Mouse (Mus musculus): Measurements from ENCODE around the gene Tbc1d20. TPM values are rescaled to one million over a fixed set of nuclear protein-coding genes. Genes with fewer than 3 reads are reported as not detected.
"Not testable (repeated sequence)": the region's sequence is repeated elsewhere in the genome, so short reads cannot be mapped to it uniquely, and the experiment has no call there.

Tbc1d20 gene
- 10.6 and 27.9 TPM in 2 replicates for polyA plus RNA-seq (2011; ENCODE audit: insufficient read depth, insufficient read length, low replicate concordance, missing spikeins)

- no peaks in the 10 kb centered on the region; the same call in 1 of the 2 replicates for H3K4me1 ChIP-seq (ENCODE audit: control insufficient read depth, insufficient read depth, low read length)
Observed at GRCm38 (mm10) chr2:152293727-152294475, at the start of gene Tbc1d20. TSS of gene Tbc1d20 (plus strand) at chr2:152293828.

GRCm38 (mm10) chr2:152247213-152247612 is 46.4 kb upstream of the Tbc1d20 start:
- TF ChIP-seq POLR2A (IDR thresholded peaks at IDR 0.05; ENCODE audit: borderline replicate concordance, control insufficient read depth, low read depth, low read length) (no peak), CTCF (IDR thresholded peaks at IDR 0.05; ENCODE audit: control insufficient read depth, insufficient read depth, low read length) (no peak)
- WGBS = 92% methylated on average over 1 of the region's 1 CpGs
- no peaks in the 10 kb centered on the region for H3K4me1 ChIP-seq (ENCODE audit: control insufficient read depth, insufficient read depth, low read length)

More at GRCm38 (mm10) chr2:152293727-152294475, at the start of gene Tbc1d20:
- peak within 1 kb of the TSS; percentile 98 for H3K4me3 ChIP-seq (replicated peaks; ENCODE audit: control insufficient read depth, low read depth, low read length)
- under 1% methylated on average over 68 of the region's 70 CpGs for WGBS
- TF ChIP-seq POLR2A (IDR thresholded peaks at IDR 0.05; ENCODE audit: borderline replicate concordance, control insufficient read depth, low read depth, low read length) (peak; percentile 91; the same call in 1 of the 2 replicates), CTCF (IDR thresholded peaks at IDR 0.05; ENCODE audit: control insufficient read depth, insufficient read depth, low read length) (no peak)
- H3K27ac ChIP-seq (ENCODE audit: control insufficient read depth, insufficient read depth, low read depth, low read length, poor library complexity) = peak within 1 kb of the TSS; percentile 98

GRCm38 (mm10) chr2:152250511-152250910 is 43.1 kb upstream of the Tbc1d20 start:
- TF ChIP-seq POLR2A (IDR thresholded peaks at IDR 0.05; ENCODE audit: borderline replicate concordance, control insufficient read depth, low read depth, low read length) (no peak), CTCF (IDR thresholded peaks at IDR 0.05; ENCODE audit: control insufficient read depth, insufficient read depth, low read length) (no peak)
- WGBS = 81% methylated on average over 4 of the region's 4 CpGs
- no peak overlapping the region for H3K27ac ChIP-seq (ENCODE audit: control insufficient read depth, insufficient read depth, low read depth, low read length, poor library complexity)
- H3K4me3 ChIP-seq (replicated peaks; ENCODE audit: control insufficient read depth, low read depth, low read length) = no peak overlapping the region
- H3K4me1 ChIP-seq (ENCODE audit: control insufficient read depth, insufficient read depth, low read length) = no peaks in the 10 kb centered on the region

More at GRCm38 (mm10) chr2:152247213-152247612, 46.4 kb upstream of the Tbc1d20 start:
- H3K4me3 ChIP-seq (replicated peaks; ENCODE audit: control insufficient read depth, low read depth, low read length) = no peak overlapping the region
- no peak overlapping the region for H3K27ac ChIP-seq (ENCODE audit: control insufficient read depth, insufficient read depth, low read depth, low read length, poor library complexity)

GRCm38 (mm10) chr2:152259739-152260138 is 33.9 kb upstream of the Tbc1d20 start:
- 89% methylated on average over 1 of the region's 1 CpGs for WGBS
- H3K4me3 ChIP-seq (replicated peaks; ENCODE audit: control insufficient read depth, low read depth, low read length) = no peak overlapping the region
- no peak overlapping the region for H3K27ac ChIP-seq (ENCODE audit: control insufficient read depth, insufficient read depth, low read depth, low read length, poor library complexity)
- no peaks in the 10 kb centered on the region for H3K4me1 ChIP-seq (ENCODE audit: control insufficient read depth, insufficient read depth, low read length)
- TF ChIP-seq POLR2A (IDR thresholded peaks at IDR 0.05; ENCODE audit: borderline replicate concordance, control insufficient read depth, low read depth, low read length) (no peak), CTCF (IDR thresholded peaks at IDR 0.05; ENCODE audit: control insufficient read depth, insufficient read depth, low read length) (no peak)

GRCm38 (mm10) chr2:152273639-152274038 is 20.0 kb upstream of the Tbc1d20 start:
- H3K27ac ChIP-seq (ENCODE audit: control insufficient read depth, insufficient read depth, low read depth, low read length, poor library complexity) = no peak overlapping the region
- H3K4me1 ChIP-seq (ENCODE audit: control insufficient read depth, insufficient read depth, low read length) = no peaks in the 10 kb centered on the region
- 72% methylated on average over 2 of the region's 2 CpGs for WGBS
- H3K4me3 ChIP-seq (replicated peaks; ENCODE audit: control insufficient read depth, low read depth, low read length) = no peak overlapping the region
- TF ChIP-seq POLR2A (IDR thresholded peaks at IDR 0.05; ENCODE audit: borderline replicate concordance, control insufficient read depth, low read depth, low read length) (no peak), CTCF (IDR thresholded peaks at IDR 0.05; ENCODE audit: control insufficient read depth, insufficient read depth, low read length) (no peak)

GRCm38 (mm10) chr2:152281407-152281806 is 12.2 kb upstream of the Tbc1d20 start:
- H3K4me3 ChIP-seq (replicated peaks; ENCODE audit: control insufficient read depth, low read depth, low read length) = no peak overlapping the region
- WGBS = 58% methylated on average over 3 of the region's 3 CpGs
- H3K4me1 ChIP-seq (ENCODE audit: control insufficient read depth, insufficient read depth, low read length) = no peaks in the 10 kb centered on the region
- TF ChIP-seq CTCF (IDR thresholded peaks at IDR 0.05; ENCODE audit: control insufficient read depth, insufficient read depth, low read length) = no peak
- H3K27ac ChIP-seq (ENCODE audit: control insufficient read depth, insufficient read depth, low read depth, low read length, poor library complexity) = no peak overlapping the region

GRCm38 (mm10) chr2:152287560-152287959 is 6.1 kb upstream of the Tbc1d20 start:
- 80% methylated on average over 5 of the region's 5 CpGs for WGBS
- Histone ChIP-seq H3K27ac (ENCODE audit: control insufficient read depth, insufficient read depth, low read depth, low read length, poor library complexity) (no peak overlapping the region), H3K4me3 (replicated peaks; ENCODE audit: control insufficient read depth, low read depth, low read length) (no peak overlapping the region), H3K4me1 (ENCODE audit: control insufficient read depth, insufficient read depth, low read length) (no peaks in the 10 kb centered on the region)
- TF ChIP-seq CTCF (IDR thresholded peaks at IDR 0.05; ENCODE audit: control insufficient read depth, insufficient read depth, low read length) (no peak), POLR2A (IDR thresholded peaks at IDR 0.05; ENCODE audit: borderline replicate concordance, control insufficient read depth, low read depth, low read length) (no peak)

- H3K4me3 ChIP-seq (replicated peaks; ENCODE audit: control insufficient read depth, low read depth, low read length) = no peak overlapping the region
- no peaks in the 10 kb centered on the region for H3K4me1 ChIP-seq (ENCODE audit: control insufficient read depth, insufficient read depth, low read length)
- no peak overlapping the region for H3K27ac ChIP-seq (ENCODE audit: control insufficient read depth, insufficient read depth, low read depth, low read length, poor library complexity)
- WGBS = 85% methylated on average over 8 of the region's 8 CpGs
- no peak for TF ChIP-seq POLR2A (IDR thresholded peaks at IDR 0.05; ENCODE audit: borderline replicate concordance, control insufficient read depth, low read depth, low read length)
- TF ChIP-seq CTCF (IDR thresholded peaks at IDR 0.05; ENCODE audit: control insufficient read depth, insufficient read depth, low read length) = no peak
Observed at GRCm38 (mm10) chr2:152288046-152288445, 5.6 kb upstream of the Tbc1d20 start.

DNA sequence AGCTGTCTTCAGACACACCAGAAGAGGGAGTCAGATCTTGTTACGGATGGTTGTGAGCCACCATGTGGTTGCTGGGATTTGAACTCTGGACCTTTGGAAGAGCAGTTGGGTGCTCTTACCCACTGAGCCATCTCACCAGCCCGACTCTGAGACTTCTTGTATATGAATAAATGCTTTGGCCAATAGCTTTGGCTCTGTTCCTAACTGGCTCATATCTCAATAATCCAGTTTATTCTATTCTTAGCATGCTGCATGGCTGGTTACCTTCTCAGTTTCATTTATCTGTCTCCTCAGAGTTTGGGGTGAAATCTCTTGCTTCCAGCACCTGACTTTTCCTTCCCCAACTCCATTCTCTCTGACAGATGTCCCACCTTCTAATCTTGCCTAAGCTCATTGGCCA is 4.0 kb upstream of the Tbc1d20 start:
- not testable (repeated sequence) for H3K4me3 ChIP-seq (replicated peaks; ENCODE audit: control insufficient read depth, low read depth, low read length); H3K27ac ChIP-seq (ENCODE audit: control insufficient read depth, insufficient read depth, low read depth, low read length, poor library complexity); H3K4me1 ChIP-seq (ENCODE audit: control insufficient read depth, insufficient read depth, low read length)
- 57% methylated on average over 2 of the region's 2 CpGs for WGBS

All from bone marrow, adult 2 months (tissue).